Mouse (Mus musculus) midbrain, embryonic 16.5 days (tissue): ENCODE data around the gene Tdrd1. TPM values are rescaled to one million over a fixed set of nuclear protein-coding genes. Genes with fewer than 3 reads are reported as not detected.

Experiments
- ATAC-seq: fragments of 200-750 bp; cut with Nextera tagmentation; 2 replicates; pipeline ENCODE4 v1.8.0; 2017; ENCODE audit warnings: moderate TSS enrichment
- H3K27ac ChIP-seq: fragments of 300-500 bp; sonication (generic); 2 replicates; pipeline ENCODE4 v1.5.1; 2014; ENCODE audit warnings: mild to moderate bottlenecking, low read length, mixed read lengths
- H3K27me3 ChIP-seq: fragments of 300-500 bp; sonication (generic); 2 replicates; pipeline ENCODE4 v1.6.1; 2014; ENCODE audit warnings: low read depth, low read length, mixed read lengths; ENCODE audit not compliant: control insufficient read depth, insufficient read depth
- H3K36me3 ChIP-seq: fragments of 300-500 bp; sonication (generic); 2 replicates; pipeline ENCODE4 v1.6.1; 2014; ENCODE audit warnings: mild to moderate bottlenecking, low read length, moderate library complexity, mixed read lengths; ENCODE audit not compliant: control insufficient read depth, insufficient read depth
- H3K4me1 ChIP-seq: fragments of 300-500 bp; sonication (generic); 2 replicates; pipeline ENCODE4 v1.6.1; 2014; ENCODE audit warnings: mild to moderate bottlenecking, low read length, mixed read lengths; ENCODE audit not compliant: control insufficient read depth, insufficient read depth
- H3K4me2 ChIP-seq: fragments of 300-500 bp; sonication (generic); 2 replicates; pipeline ENCODE4 v1.6.1; 2014; ENCODE audit warnings: mild to moderate bottlenecking, low read length, mixed read lengths
- H3K4me3 ChIP-seq: fragments of 300-500 bp; sonication (generic); 2 replicates; pipeline ENCODE4 v1.5.1; 2014; ENCODE audit warnings: low read depth, mild to moderate bottlenecking, low read length, moderate library complexity, mixed read lengths
- H3K9ac ChIP-seq: fragments of 300-500 bp; sonication (generic); 2 replicates; pipeline ENCODE4 v1.6.1; 2014; ENCODE audit warnings: low read depth, low read length, mixed read lengths
- H3K9me3 ChIP-seq: fragments of 300-500 bp; sonication (generic); replicated peaks from 2 replicates; pipeline ENCODE4 v1.6.1; 2014; ENCODE audit warnings: mild to moderate bottlenecking, low read length, mixed read lengths; ENCODE audit not compliant: control insufficient read depth, poor library complexity, severe bottlenecking
- WGBS: fragments of 180-500 bp; shearing (Covaris S2); extraction: QIAGEN DNeasy Blood & Tissue Kit; methylation state at CpG from one replicate; pipeline ENCODE4 v1.1.7; 2014; 5-methylcytosine and 5-hydroxymethylcytosine counted together
- polyA plus RNA-seq: library from polyadenylated mRNA; unstranded; fragments of >200 nt; fragmentation: Nextera tagmentation; extraction: Ambion mirVana; gene quantifications from 2 replicates; pipeline ENCODE4 v1.2.1, GENCODE M21; 2015

Tdrd1 gene
- polyA plus RNA-seq, 1 experiment from 2014 or later: 0.98 TPM

- Histone ChIP-seq H3K4me3 (no peak overlapping the region), H3K4me2 (no peak overlapping the region), H3K9me3 (no peaks in the 10 kb centered on the region), H3K9ac (no peak overlapping the region), H3K27me3 (no peaks in the 10 kb centered on the region), H3K4me1 (no peaks in the 10 kb centered on the region), H3K36me3 (no peaks in the 10 kb centered on the region), H3K27ac (no peak overlapping the region)
- ATAC-seq: no peak
- 56% methylated on average over 2 of the region's 2 CpGs for WGBS
These were observed 65.4 kb downstream of the Tdrd1 start for GRCm38 (mm10) chr19:56891438-56891837.

- no peaks in the 10 kb centered on the region for H3K4me1 ChIP-seq
- ATAC-seq: no peak
- H3K4me3 ChIP-seq: no peak overlapping the region
- H3K27me3 ChIP-seq: no peaks in the 10 kb centered on the region
- H3K36me3 ChIP-seq: no peaks in the 10 kb centered on the region
- no peak overlapping the region for H3K27ac ChIP-seq
- H3K4me2 ChIP-seq: no peak overlapping the region
- H3K9me3 ChIP-seq: no peaks in the 10 kb centered on the region
- WGBS: 74% methylated on average over 5 of the region's 5 CpGs
- H3K9ac ChIP-seq: no peak overlapping the region
These were observed 66.6 kb downstream of the Tdrd1 start for GRCm38 (mm10) chr19:56892586-56892985.

GRCm38 (mm10) chr19:56893326-56893725, 67.3 kb downstream of the Tdrd1 start:
- 86% methylated on average over 5 of the region's 5 CpGs for WGBS
- H3K4me2 ChIP-seq: no peak overlapping the region
- H3K9ac ChIP-seq: no peak overlapping the region
- no peak overlapping the region for H3K27ac ChIP-seq
- ATAC-seq: no peak
- no peaks in the 10 kb centered on the region for H3K36me3 ChIP-seq
- no peak overlapping the region for H3K4me3 ChIP-seq
- no peaks in the 10 kb centered on the region for H3K4me1 ChIP-seq
- no peaks in the 10 kb centered on the region for H3K27me3 ChIP-seq
- no peaks in the 10 kb centered on the region for H3K9me3 ChIP-seq

- 70% methylated on average over 16 of the region's 16 CpGs for WGBS
- no peak overlapping the region for H3K9ac ChIP-seq
- ATAC-seq: no peak
- H3K4me2 ChIP-seq: no peak overlapping the region
- H3K4me3 ChIP-seq: no peak overlapping the region
- H3K27me3 ChIP-seq: no peaks in the 10 kb centered on the region
- no peaks in the 10 kb centered on the region for H3K9me3 ChIP-seq
- H3K36me3 ChIP-seq: no peaks in the 10 kb centered on the region
- no peak overlapping the region for H3K27ac ChIP-seq
- H3K4me1 ChIP-seq: no peaks in the 10 kb centered on the region
These were observed 71.6 kb downstream of the Tdrd1 start for GRCm38 (mm10) chr19:56897654-56898053.

- Histone ChIP-seq H3K9ac (no peak overlapping the region), H3K27me3 (no peaks in the 10 kb centered on the region), H3K36me3 (no peaks in the 10 kb centered on the region), H3K4me3 (no peak overlapping the region), H3K4me2 (no peak overlapping the region), H3K27ac (no peak overlapping the region), H3K4me1 (no peaks in the 10 kb centered on the region), H3K9me3 (no peaks in the 10 kb centered on the region)
- 87% methylated on average over 3 of the region's 3 CpGs for WGBS
- no peak for ATAC-seq
These were observed 78.1 kb downstream of the Tdrd1 start for GRCm38 (mm10) chr19:56904095-56904494.

GRCm38 (mm10) chr19:56905395-56905794, 79.4 kb downstream of the Tdrd1 start:
- no peaks in the 10 kb centered on the region for H3K9me3 ChIP-seq
- WGBS: 84% methylated on average over 7 of the region's 7 CpGs
- H3K4me3 ChIP-seq: no peak overlapping the region
- no peaks in the 10 kb centered on the region for H3K27me3 ChIP-seq
- H3K9ac ChIP-seq: no peak overlapping the region
- no peaks in the 10 kb centered on the region for H3K36me3 ChIP-seq
- no peak overlapping the region for H3K27ac ChIP-seq
- H3K4me1 ChIP-seq: peaks cover under 1% of the 10 kb centered on the region; the same call in 1 of the 2 replicates
- ATAC-seq: no peak
- no peak overlapping the region for H3K4me2 ChIP-seq

GRCm38 (mm10) chr19:56907850-56908249, 81.8 kb downstream of the Tdrd1 start:
- H3K36me3 ChIP-seq: no peaks in the 10 kb centered on the region
- H3K9ac ChIP-seq: no peak overlapping the region
- no peak overlapping the region for H3K4me3 ChIP-seq
- H3K27ac ChIP-seq: no peak overlapping the region
- WGBS: 60% methylated on average over 3 of the region's 3 CpGs
- no peak overlapping the region for H3K4me2 ChIP-seq
- no peak for ATAC-seq
- H3K27me3 ChIP-seq: no peaks in the 10 kb centered on the region
- H3K4me1 ChIP-seq: peaks cover 6% of the 10 kb centered on the region; the same call in 1 of the 2 replicates
- no peaks in the 10 kb centered on the region for H3K9me3 ChIP-seq

- Histone ChIP-seq H3K4me3 (no peak overlapping the region), H3K27me3 (no peaks in the 10 kb centered on the region), H3K27ac (no peak overlapping the region), H3K36me3 (no peaks in the 10 kb centered on the region), H3K9ac (no peak overlapping the region), H3K4me1 (peaks cover 6% of the 10 kb centered on the region; the same call in 1 of the 2 replicates), H3K4me2 (no peak overlapping the region), H3K9me3 (no peaks in the 10 kb centered on the region)
- 76% methylated on average over 17 of the region's 17 CpGs for WGBS
- ATAC-seq: peak; percentile 47; the same call in 1 of the 2 replicates
These were observed 82.7 kb downstream of the Tdrd1 start for GRCm38 (mm10) chr19:56908472-56909270.

- no peaks in the 10 kb centered on the region for H3K27me3 ChIP-seq
- no peaks in the 10 kb centered on the region for H3K36me3 ChIP-seq
- H3K4me2 ChIP-seq: no peak overlapping the region
- H3K4me1 ChIP-seq: peaks cover 6% of the 10 kb centered on the region; the same call in 1 of the 2 replicates
- no peak for ATAC-seq
- 42% methylated on average over 11 of the region's 11 CpGs for WGBS
- no peak overlapping the region for H3K9ac ChIP-seq
- H3K27ac ChIP-seq: no peak overlapping the region
- no peak overlapping the region for H3K4me3 ChIP-seq
- H3K9me3 ChIP-seq: no peaks in the 10 kb centered on the region
These were observed 84.6 kb downstream of the Tdrd1 start for GRCm38 (mm10) chr19:56910561-56910960.
